Mouse (Mus musculus): ENCODE results near the gene Rrp1b. TPM values are rescaled to one million over a fixed set of nuclear protein-coding genes. Genes with fewer than 3 reads are reported as not detected.
A peak's percentile ranks its signal among the peaks of the same experiment; 100 is the strongest.
"Not testable (repeated sequence)": the region's sequence is repeated elsewhere in the genome, so short reads cannot be mapped to it uniquely, and the experiment has no call there.

The Rrp1b gene
- polyA plus RNA-seq, 1 experiment from 2014 or later, result 64.5 TPM

- not testable (repeated sequence) for H3K9me3 ChIP-seq; H3K27ac ChIP-seq; H3K9ac ChIP-seq; H3K4me1 ChIP-seq; H3K4me2 ChIP-seq; H3K4me3 ChIP-seq (replicated peaks); H3K27me3 ChIP-seq; ATAC-seq (ENCODE audit: low FRiP score)
- 50% methylated on average over 8 of the region's 8 CpGs for WGBS
- H3K36me3 ChIP-seq (replicated peaks), result peaks cover 35% of the 10 kb centered on the region
Measured at GRCm38 (mm10) chr17:32064762-32065161, 28.9 kb downstream of the Rrp1b start.

GRCm38 (mm10) chr17:32067541-32067940 is 31.6 kb downstream of the Rrp1b start:
- H3K9ac ChIP-seq, result no peak overlapping the region
- H3K27me3 ChIP-seq, result no peaks in the 10 kb centered on the region
- no peak overlapping the region for H3K4me2 ChIP-seq
- H3K27ac ChIP-seq, result no peak overlapping the region
- no peak for ATAC-seq (ENCODE audit: low FRiP score)
- WGBS, result 83% methylated on average over 9 of the region's 9 CpGs
- no peaks in the 10 kb centered on the region for H3K4me1 ChIP-seq
- H3K9me3 ChIP-seq, result no peaks in the 10 kb centered on the region; the same call in 1 of the 2 replicates
- no peak overlapping the region for H3K4me3 ChIP-seq (replicated peaks)
- H3K36me3 ChIP-seq (replicated peaks), result peaks cover 7% of the 10 kb centered on the region

DNA sequence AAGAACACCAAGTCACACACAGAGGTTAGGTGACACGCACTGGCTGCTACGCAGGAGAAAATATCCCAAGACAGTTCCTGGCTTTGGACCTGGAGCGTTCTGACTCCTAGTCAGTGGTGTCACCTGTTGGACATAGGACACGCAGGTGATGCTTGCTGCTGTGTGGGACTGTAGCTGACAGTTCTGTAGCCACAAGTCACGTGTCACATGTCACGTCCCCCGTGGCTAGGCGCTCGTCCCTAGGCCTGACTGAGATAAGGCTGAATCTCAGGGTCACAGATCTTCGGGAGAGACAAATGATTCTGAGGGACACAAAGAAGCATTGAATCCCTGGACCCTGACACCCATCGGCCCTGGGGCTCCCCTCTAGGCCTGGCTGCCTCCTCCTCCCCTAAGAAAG is 32.5 kb downstream of the Rrp1b start:
- H3K36me3 ChIP-seq (replicated peaks), result no peaks in the 10 kb centered on the region; the same call in 1 of the 2 replicates
- no peaks in the 10 kb centered on the region; the same call in 1 of the 2 replicates for H3K9me3 ChIP-seq
- H3K4me1 ChIP-seq, result no peaks in the 10 kb centered on the region
- H3K27ac ChIP-seq, result no peak overlapping the region
- no peak overlapping the region for H3K4me3 ChIP-seq (replicated peaks)
- ATAC-seq (ENCODE audit: low FRiP score), result no peak
- no peak overlapping the region for H3K4me2 ChIP-seq
- H3K9ac ChIP-seq, result no peak overlapping the region
- WGBS, result 94% methylated on average over 11 of the region's 11 CpGs
- H3K27me3 ChIP-seq, result no peaks in the 10 kb centered on the region

DNA sequence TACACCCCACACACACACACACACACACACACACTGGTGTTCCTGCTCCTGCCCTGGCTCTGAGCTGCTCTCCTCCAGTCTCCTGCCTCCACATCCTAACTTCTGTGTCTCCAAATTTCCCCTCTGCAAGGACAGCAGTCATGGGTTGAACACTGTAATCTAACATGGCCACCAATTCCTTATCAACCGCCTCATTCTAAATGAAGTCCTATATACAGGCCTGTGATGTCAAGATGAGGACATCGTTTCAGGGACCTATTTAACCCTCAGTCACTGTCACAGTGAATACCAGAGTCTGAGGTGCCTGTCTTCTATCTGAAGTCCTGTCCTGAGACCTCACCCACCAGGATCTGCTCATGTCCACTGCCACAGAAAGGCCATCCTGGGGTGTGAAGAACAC is 32.9 kb downstream of the Rrp1b start:
- ATAC-seq (ENCODE audit: low FRiP score), result no peak
- no peaks in the 10 kb centered on the region for H3K36me3 ChIP-seq (replicated peaks)
- no peaks in the 10 kb centered on the region for H3K4me1 ChIP-seq
- H3K9ac ChIP-seq, result no peak overlapping the region
- H3K9me3 ChIP-seq, result no peaks in the 10 kb centered on the region; the same call in 1 of the 2 replicates
- H3K27me3 ChIP-seq, result peaks cover under 1% of the 10 kb centered on the region; the same call in 1 of the 2 replicates
- no peak overlapping the region for H3K4me3 ChIP-seq (replicated peaks)
- H3K4me2 ChIP-seq, result no peak overlapping the region
- no peak overlapping the region for H3K27ac ChIP-seq
- WGBS, result 95% methylated on average over 2 of the region's 2 CpGs

- peak; percentile 20; the same call in 1 of the 2 replicates for ATAC-seq (ENCODE audit: low FRiP score)
- H3K4me3 ChIP-seq (replicated peaks), result no peak overlapping the region
- WGBS, result 2% methylated on average over 2 of the region's 2 CpGs
- H3K4me2 ChIP-seq, result no peak overlapping the region
- H3K27ac ChIP-seq, result no peak overlapping the region
- no peak overlapping the region for H3K9ac ChIP-seq
- no peaks in the 10 kb centered on the region for H3K36me3 ChIP-seq (replicated peaks)
- peaks cover 6% of the 10 kb centered on the region; the same call in 1 of the 2 replicates for H3K27me3 ChIP-seq
- H3K4me1 ChIP-seq, result no peaks in the 10 kb centered on the region
- H3K9me3 ChIP-seq, result no peaks in the 10 kb centered on the region; the same call in 1 of the 2 replicates
Measured at GRCm38 (mm10) chr17:32073359-32073758, 37.5 kb downstream of the Rrp1b start.

GRCm38 (mm10) chr17:32074658-32075057 is 38.8 kb downstream of the Rrp1b start:
- H3K9me3 ChIP-seq, result no peaks in the 10 kb centered on the region; the same call in 1 of the 2 replicates
- no peak overlapping the region for H3K4me2 ChIP-seq
- no peaks in the 10 kb centered on the region for H3K4me1 ChIP-seq
- no peak overlapping the region for H3K27ac ChIP-seq
- no peak overlapping the region for H3K9ac ChIP-seq
- H3K36me3 ChIP-seq (replicated peaks), result no peaks in the 10 kb centered on the region
- peaks cover 6% of the 10 kb centered on the region; the same call in 1 of the 2 replicates for H3K27me3 ChIP-seq
- 69% methylated on average over 4 of the region's 4 CpGs for WGBS
- H3K4me3 ChIP-seq (replicated peaks), result no peak overlapping the region
- no peak for ATAC-seq (ENCODE audit: low FRiP score)

DNA sequence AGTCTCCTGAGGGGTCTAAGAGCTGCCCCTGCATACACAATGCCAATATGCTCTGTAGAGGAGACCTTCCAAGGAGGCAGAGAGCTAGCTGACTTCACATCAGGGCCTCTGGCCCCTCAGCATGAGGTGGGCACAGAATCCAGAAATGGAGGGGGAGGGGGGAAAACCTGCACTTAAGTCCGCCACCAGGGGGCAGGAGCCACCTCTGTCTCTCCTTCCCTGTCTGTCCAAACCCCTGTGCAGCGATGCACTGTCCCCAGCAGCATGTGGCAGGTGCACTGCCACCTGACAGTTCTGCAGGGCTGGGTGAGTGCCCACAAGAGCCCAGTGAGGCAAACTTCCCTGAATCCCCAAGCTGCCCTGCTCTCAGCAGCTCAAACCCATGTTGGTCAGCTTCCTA is 39.3 kb downstream of the Rrp1b start:
- Histone ChIP-seq H3K27me3 (peaks cover 6% of the 10 kb centered on the region; the same call in 1 of the 2 replicates), H3K27ac (no peak overlapping the region), H3K9me3 (no peaks in the 10 kb centered on the region), H3K9ac (no peak overlapping the region), H3K4me2 (no peak overlapping the region), H3K36me3 (replicated peaks) (no peaks in the 10 kb centered on the region), H3K4me3 (replicated peaks) (no peak overlapping the region), H3K4me1 (no peaks in the 10 kb centered on the region)
- no peak for ATAC-seq (ENCODE audit: low FRiP score)
- 0% methylated on average over 2 of the region's 2 CpGs for WGBS

GRCm38 (mm10) chr17:32083351-32083750 is 47.5 kb downstream of the Rrp1b start:
- ATAC-seq (ENCODE audit: low FRiP score), result no peak
- 95% methylated on average over 2 of the region's 2 CpGs for WGBS

GRCm38 (mm10) chr17:32087069-32087468 is 51.2 kb downstream of the Rrp1b start:
- Histone ChIP-seq H3K4me1 (peaks cover 10% of the 10 kb centered on the region), H3K27me3 (peaks cover 6% of the 10 kb centered on the region; the same call in 1 of the 2 replicates), H3K27ac (no peak overlapping the region), H3K4me3 (replicated peaks) (no peak overlapping the region), H3K36me3 (replicated peaks) (no peaks in the 10 kb centered on the region), H3K4me2 (no peak overlapping the region), H3K9me3 (no peaks in the 10 kb centered on the region), H3K9ac (no peak overlapping the region)
- WGBS, result 96% methylated on average over 2 of the region's 2 CpGs
- no peak for ATAC-seq (ENCODE audit: low FRiP score)

More at GRCm38 (mm10) chr17:32083351-32083750, 47.5 kb downstream of the Rrp1b start:
- no peaks in the 10 kb centered on the region for H3K27me3 ChIP-seq
- H3K9ac ChIP-seq, result no peak overlapping the region
- no peak overlapping the region for H3K4me2 ChIP-seq
- no peaks in the 10 kb centered on the region for H3K9me3 ChIP-seq
- H3K27ac ChIP-seq, result no peak overlapping the region
- H3K4me1 ChIP-seq, result no peaks in the 10 kb centered on the region
- H3K4me3 ChIP-seq (replicated peaks), result no peak overlapping the region
- H3K36me3 ChIP-seq (replicated peaks), result no peaks in the 10 kb centered on the region

DNA sequence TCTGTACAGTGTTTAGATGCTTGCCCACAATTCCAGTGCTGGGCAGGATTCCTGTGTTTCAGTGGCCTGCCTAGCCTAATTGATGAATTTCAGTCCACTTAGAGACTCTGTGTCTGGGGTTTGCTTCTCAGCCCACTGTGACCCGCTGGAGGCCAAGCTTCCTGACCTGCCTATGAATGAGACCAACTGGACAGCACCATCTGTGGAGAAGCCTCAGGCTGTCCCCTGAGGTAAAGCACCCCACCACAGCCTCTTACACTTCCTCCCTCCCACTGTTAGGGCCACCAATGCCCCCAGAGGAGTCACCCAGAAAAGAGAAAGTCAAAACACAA is 55.1 kb downstream of the Rrp1b start:
- Histone ChIP-seq H3K4me3 (replicated peaks) (peak overlapping the region; percentile 25), H3K4me2 (peak overlapping the region; percentile 46), H3K27me3 (peaks cover 6% of the 10 kb centered on the region; the same call in 1 of the 2 replicates), H3K9me3 (no peaks in the 10 kb centered on the region), H3K9ac (no peak overlapping the region), H3K27ac (no peak overlapping the region), H3K4me1 (peaks cover 10% of the 10 kb centered on the region), H3K36me3 (replicated peaks) (no peaks in the 10 kb centered on the region)
- 44% methylated on average over 1 of the region's 1 CpGs for WGBS
- peak; percentile 46; the same call in 1 of the 2 replicates for ATAC-seq (ENCODE audit: low FRiP score)

GRCm38 (mm10) chr17:32091364-32092240 is 55.7 kb downstream of the Rrp1b start:
- H3K27me3 ChIP-seq; H3K27ac ChIP-seq; H3K36me3 ChIP-seq (replicated peaks); H3K4me1 ChIP-seq; H3K9me3 ChIP-seq: not testable (repeated sequence)
- peak overlapping the region; percentile 25 for H3K4me3 ChIP-seq (replicated peaks)
- peak; percentile 94 for ATAC-seq (ENCODE audit: low FRiP score)
- H3K4me2 ChIP-seq, result peak overlapping the region; percentile 46
- 0 out of 2 replicates have a peak overlapping the region, but pooled peaks have one; percentile 7 for H3K9ac ChIP-seq
- 12% methylated on average over 16 of the region's 16 CpGs for WGBS

DNA sequence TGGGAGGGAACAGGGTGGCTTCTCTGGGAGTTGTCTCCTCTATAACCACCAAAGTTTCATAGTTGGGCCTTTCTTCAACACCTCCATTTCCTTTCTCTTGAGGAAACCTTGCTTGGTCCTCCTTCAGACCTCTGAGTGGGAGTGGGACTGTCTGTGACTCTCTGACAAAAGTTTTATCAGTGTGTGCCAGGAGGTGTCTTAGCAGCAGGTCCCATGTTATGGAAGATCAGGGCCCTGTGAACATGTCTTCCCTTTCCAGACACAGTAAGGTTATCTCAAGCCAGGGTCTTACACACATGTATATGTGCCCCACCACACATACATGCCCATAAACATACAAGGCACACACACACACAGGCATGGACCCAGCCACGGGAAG is 56.3 kb downstream of the Rrp1b start:
- 86% methylated on average over 1 of the region's 1 CpGs for WGBS
- H3K4me1 ChIP-seq, result peaks cover 10% of the 10 kb centered on the region
- H3K9ac ChIP-seq, result no peak overlapping the region
- H3K27ac ChIP-seq, result no peak overlapping the region
- H3K9me3 ChIP-seq, result no peaks in the 10 kb centered on the region
- no peak overlapping the region for H3K4me2 ChIP-seq
- H3K27me3 ChIP-seq, result peaks cover 6% of the 10 kb centered on the region; the same call in 1 of the 2 replicates
- ATAC-seq (ENCODE audit: low FRiP score), result no peak
- H3K4me3 ChIP-seq (replicated peaks), result no peak overlapping the region
- H3K36me3 ChIP-seq (replicated peaks), result no peaks in the 10 kb centered on the region

DNA sequence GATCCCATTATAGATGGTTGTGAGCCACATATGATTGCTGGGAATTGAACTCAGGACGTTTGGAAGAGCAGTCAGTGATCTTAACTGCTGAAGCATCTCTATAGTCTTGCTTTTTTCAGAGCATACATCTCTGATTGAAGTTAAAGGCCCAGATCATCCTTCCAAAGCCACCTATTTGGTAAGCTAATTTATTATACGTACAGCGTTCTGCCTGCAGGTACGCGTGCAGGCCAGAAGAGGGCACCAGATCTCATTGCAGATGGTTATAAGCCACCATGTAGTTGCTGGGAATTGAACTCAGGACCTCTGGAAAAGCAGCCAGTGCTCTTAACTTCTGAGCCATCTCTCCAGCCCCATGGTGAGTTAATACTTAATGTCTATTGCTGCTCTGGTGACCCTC is 57.0 kb downstream of the Rrp1b start:
- H3K9me3 ChIP-seq, result no peaks in the 10 kb centered on the region
- WGBS, result 82% methylated on average over 5 of the region's 5 CpGs
- H3K4me3 ChIP-seq (replicated peaks), result no peak overlapping the region
- peaks cover 6% of the 10 kb centered on the region; the same call in 1 of the 2 replicates for H3K27me3 ChIP-seq
- no peak overlapping the region for H3K27ac ChIP-seq
- H3K4me2 ChIP-seq, result no peak overlapping the region
- H3K9ac ChIP-seq, result no peak overlapping the region
- no peaks in the 10 kb centered on the region for H3K36me3 ChIP-seq (replicated peaks)
- ATAC-seq (ENCODE audit: low FRiP score), result no peak
- H3K4me1 ChIP-seq, result peaks cover 10% of the 10 kb centered on the region

Data from forebrain, embryonic 12.5 days (tissue).